Mouse (Mus musculus) embryo, embryonic 11 days (tissue): ENCODE results near the gene Olfr1160.
"Not testable (repeated sequence)": the region's sequence is repeated elsewhere in the genome, so short reads cannot be mapped to it uniquely, and the experiment has no call there.

ENCODE experiments used
- DNase-seq: peaks from one replicate; pipeline ENCODE4 v3.0.0-alpha.2; 2015

The Olfr1160 gene

GRCm38 (mm10) chr2:88007515-88008318 is at the start of gene Olfr1160:
TSS of gene Olfr1160 (minus strand) at chr2:88008268.
- no peak for DNase-seq

GRCm38 (mm10) chr2:88051029-88051428 is 43.0 kb upstream of the Olfr1160 start, which contains the start of gene Olfr1162:
TSS of gene Olfr1162 (minus strand) at chr2:88051129.
- DNase-seq: no peak

- DNase-seq: no peak
Measured at GRCm38 (mm10) chr2:88037599-88037998, 29.5 kb upstream of the Olfr1160 start, which contains the start of gene Olfr73. TSS of gene Olfr73 (minus strand) at chr2:88037699.

GRCm38 (mm10) chr2:88022474-88022873 is 14.4 kb upstream of the Olfr1160 start, which contains the start of gene Olfr1161:
TSS of gene Olfr1161 (plus strand) at chr2:88022774.
- DNase-seq: not testable (repeated sequence)

- no peak for DNase-seq
Measured at GRCm38 (mm10) chr2:87989813-87990212, 18.3 kb downstream of the Olfr1160 start, which contains the start of gene Olfr1158. TSS of gene Olfr1158 (plus strand) at chr2:87990113.

GRCm38 (mm10) chr2:87974563-87974962 is 33.5 kb downstream of the Olfr1160 start, which contains the start of gene Olfr74:
TSS of gene Olfr74 (minus strand) at chr2:87974663.
- no peak for DNase-seq

- no peak for DNase-seq
Measured at GRCm38 (mm10) chr2:87968199-87968598, 39.9 kb downstream of the Olfr1160 start, which contains the start of gene Olfr1157. TSS of gene Olfr1157 (minus strand) at chr2:87968299.

- DNase-seq: no peak
Measured at GRCm38 (mm10) chr2:87953000-87953399, 55.1 kb downstream of the Olfr1160 start, which contains the start of gene Olfr1156. TSS of gene Olfr1156 (minus strand) at chr2:87953100.
